Comparison of ENCODE assay signal across 21 mouse cellular contexts in genomic region chr7:117377138-117377537, GRCm38 (mm10). TPM values are rescaled to one million over a fixed set of nuclear protein-coding genes. Genes with fewer than 3 reads are reported as not detected.
DNase-seq lines count a peak whose midpoint lies in the region; TF ChIP-seq lines count a peak whose summit lies in the region.
"Had no signal": no experiment of that assay in that cellular context is flagged by ENCODE, and none has a peak within 500 bp of the region (broad histone marks: within the 10 kb centered on the region; RNA-seq: fewer than 3 reads in every experiment).

No protein-coding gene starts in this region.

- TF ChIP-seq RAD21 in MEL (IDR thresholded peaks at IDR 0.05; ENCODE audit: low read depth, low read length) = no peak

- no peaks in the 10 kb centered on the region for H3K9me3 ChIP-seq in MEL (replicated peaks; ENCODE audit: insufficient read depth, low read length)

- TF ChIP-seq CTCF in MEL (IDR thresholded peaks at IDR 0.05 in 2 of 3, conservative IDR thresholded peaks at IDR 0.05 in 1 of 3; ENCODE audit: control insufficient read depth in 1 of 3, insufficient read depth in 1 of 3, low read depth in 2 of 3, low read length in 3 of 3, poor library complexity in 1 of 3, severe bottlenecking in 1 of 3) = no peak

- TF ChIP-seq POLR2A in MEL (IDR thresholded peaks at IDR 0.05; ENCODE audit: control insufficient read depth in 1 of 2, insufficient read depth in 1 of 2, low read depth in 1 of 2, low read length in 2 of 2, poor library complexity in 1 of 2) = no peak

- H3K36me3 ChIP-seq in MEL (ENCODE audit: control insufficient read depth in 1 of 2, insufficient read depth in 2 of 2, low read length in 2 of 2) = peaks cover 0 to 6% of the 10 kb centered on the region in 2 experiments; a peak in 2 of 4 replicates
- H3K36me3 ChIP-seq: G1E had no signal

- no peak overlapping the region for H3K4me3 ChIP-seq in MEL (ENCODE audit: control insufficient read depth in 1 of 2, insufficient read depth in 1 of 2, low read depth in 2 of 2, low read length in 2 of 2)

- no peaks in the 10 kb centered on the region; a peak in 1 of 4 replicates for H3K27me3 ChIP-seq in MEL (ENCODE audit: control insufficient read depth in 1 of 2, insufficient read depth in 2 of 2, low read length in 2 of 2)
- H3K27me3 ChIP-seq: Patski had no signal

- peaks cover 15% of the 10 kb centered on the region for H3K79me2 ChIP-seq in MEL (ENCODE audit: control insufficient read depth, insufficient read depth, low read length, poor library complexity)

- no peak overlapping the region for H3K9ac ChIP-seq in MEL (ENCODE audit: control insufficient read depth, low read depth, low read length, poor library complexity, severe bottlenecking)

- H3K27ac ChIP-seq in MEL (ENCODE audit: control insufficient read depth, low read depth, low read length) = no peak overlapping the region

- peaks cover 9 to 18% of the 10 kb centered on the region in 2 experiments for H3K4me1 ChIP-seq in MEL (ENCODE audit: control insufficient read depth in 1 of 2, insufficient read depth in 2 of 2, low read length in 2 of 2)

- peak; percentile 28 for DNase-seq in heart, adult 11 months
- DNase-seq in heart, postnatal 4 days = no peak
- DNase-seq in 416B (ENCODE audit: low read depth) = peak; percentile 21
- peak; percentile 48 for DNase-seq in MEL (ENCODE audit: low read depth, low spot score)
- no peak for DNase-seq in cerebellum, adult 11 months
- DNase-seq in right cerebral cortex, postnatal 10 days (ENCODE audit: low spot score in 2 of 2) = no peak
- DNase-seq: adrenal gland, adult 2 months; adrenal gland, adult 8-10 months; adrenal gland, postnatal 10 days; adrenal gland, postnatal 14 days; adrenal gland, postnatal 25 days; adrenal gland, postnatal 36 days; B cell, adult 2 months; cerebellum, adult 11-12 months; cerebellum, adult 18-20 months; cerebellum, adult 2 months; cerebellum, adult 8-10 months; cerebellum, adult 9-10 months had no signal

- peak in 1 of 2 experiments; percentile 46; a peak in 1 of 4 replicates for TF ChIP-seq EP300 in MEL (IDR thresholded peaks at IDR 0.05; ENCODE audit: low read depth in 1 of 2, low read length in 2 of 2)

TF ChIP-seq in MEL, 35 proteins besides CTCF, POLR2A, EP300 and RAD21:
- TF ChIP-seq KAT2A (conservative IDR thresholded peaks at IDR 0.05; ENCODE audit: low read depth, low read length) (no peak), ETS1 (IDR thresholded peaks at IDR 0.05; ENCODE audit: low read depth, low read length) (peak; percentile 90), MYC (IDR thresholded peaks at IDR 0.05; ENCODE audit: low read depth, low read length) (no peak), ZKSCAN1 (IDR thresholded peaks at IDR 0.05; ENCODE audit: low read depth, low read length) (0 out of 2 replicates have a peak, but pooled peaks have one; percentile 10), POLR2AphosphoS5 (IDR thresholded peaks at IDR 0.05; ENCODE audit: borderline replicate concordance, low read depth, low read length) (no peak), GATA1 (IDR thresholded peaks at IDR 0.05; ENCODE audit: low read depth, low read length) (peak; percentile 31; the same call in 1 of the 2 replicates), TAL1 (IDR thresholded peaks at IDR 0.05; ENCODE audit: low read length) (no peak), TCF12 (IDR thresholded peaks at IDR 0.05; ENCODE audit: low read depth, low read length) (peak; percentile 49; the same call in 1 of the 2 replicates), ZC3H11A (IDR thresholded peaks at IDR 0.05; ENCODE audit: low read depth, low read length) (no peak), MAZ (IDR thresholded peaks at IDR 0.05; ENCODE audit: low read depth, low read length) (0 out of 2 replicates have a peak, but pooled peaks have one; percentile 36), MEF2A (IDR thresholded peaks at IDR 0.05; ENCODE audit: extremely low read depth, insufficient replicate concordance, low read depth, low read length, poor library complexity, severe bottlenecking) (no peak), ZMIZ1 (IDR thresholded peaks at IDR 0.05; ENCODE audit: low read depth, low read length) (no peak), USF2 (IDR thresholded peaks at IDR 0.05; ENCODE audit: borderline replicate concordance in 1 of 2, insufficient read depth in 1 of 2, low read depth in 1 of 2, low read length in 2 of 2) (no peak), MYB (IDR thresholded peaks at IDR 0.05; ENCODE audit: low read depth, low read length) (no peak), GABPA (IDR thresholded peaks at IDR 0.05; ENCODE audit: low read depth, low read length) (no peak), RCOR1 (IDR thresholded peaks at IDR 0.05; ENCODE audit: low read depth, low read length) (peak; percentile 39; the same call in 1 of the 2 replicates), UBTF (IDR thresholded peaks at IDR 0.05; ENCODE audit: borderline replicate concordance, insufficient read depth, low read depth, low read length) (no peak), BHLHE40 (IDR thresholded peaks at IDR 0.05; ENCODE audit: borderline replicate concordance, low read depth, low read length) (no peak), TBP (IDR thresholded peaks at IDR 0.05; ENCODE audit: low read depth, low read length) (no peak), POLR2AphosphoS2 (IDR thresholded peaks at IDR 0.05; ENCODE audit: low read length) (no peak), NELFE (IDR thresholded peaks at IDR 0.05; ENCODE audit: low read depth, low read length) (no peak), JUND (IDR thresholded peaks at IDR 0.05; ENCODE audit: low read depth, low read length) (no peak), NRF1 (IDR thresholded peaks at IDR 0.05; ENCODE audit: insufficient read depth, low read depth, low read length, poor library complexity, severe bottlenecking) (peak; percentile 60), USF1 (IDR thresholded peaks at IDR 0.05; ENCODE audit: low read depth, low read length) (no peak), CHD2 (IDR thresholded peaks at IDR 0.05; ENCODE audit: low read length) (no peak), SMC3 (IDR thresholded peaks at IDR 0.05; ENCODE audit: low read depth, low read length) (no peak), MAX (IDR thresholded peaks at IDR 0.05; ENCODE audit: low read length) (no peak), MAFK (IDR thresholded peaks at IDR 0.05; ENCODE audit: borderline replicate concordance, low read depth, low read length) (peak; percentile 55; the same call in 1 of the 2 replicates), CHD1 (IDR thresholded peaks at IDR 0.05; ENCODE audit: low read depth, low read length) (no peak), SIN3A (IDR thresholded peaks at IDR 0.05; ENCODE audit: low read length) (peak; percentile 49), ZNF384 (IDR thresholded peaks at IDR 0.05; ENCODE audit: low read depth, low read length) (peak; percentile 91), HCFC1 (IDR thresholded peaks at IDR 0.05; ENCODE audit: low read depth, low read length) (no peak), MXI1 (IDR thresholded peaks at IDR 0.05; ENCODE audit: low read depth, low read length) (no peak), ELF1 (IDR thresholded peaks at IDR 0.05; ENCODE audit: low read depth, low read length) (no peak), E2F4 (IDR thresholded peaks at IDR 0.05; ENCODE audit: borderline replicate concordance, low read depth, low read length) (no peak)

RNA-seq across cellular contexts. Expression of gene Xylt1, which starts 3.6 kb away (rescaled TPM):
- 1 to 10 TPM; 6.5 to 6.9 TPM for total RNA-seq in heart, postnatal 4 days (2021)
- 9.0 and 9.4 TPM in 2 replicates for total RNA-seq in MEL (2012; rRNA removed)
- 10 to 100 TPM in 1 of 2 experiments, not detected in 1; 13.3 TPM for polyA plus RNA-seq in MEL (2012; ENCODE audit: insufficient read depth in 1 of 2, insufficient read length in 2 of 2, low read depth in 1 of 2, low replicate concordance in 2 of 2, missing spikeins in 1 of 2)
- polyA plus RNA-seq: C2C12, G1E had no signal

Comparison
In these comparisons a context has a peak if more than half of its experiments do, and no peak if none do; other contexts are left out.
1. DNase-seq: peak in heart, adult 11 months (single experiment), 416B (single experiment) and MEL (single experiment); none in heart, postnatal 4 days (single experiment), cerebellum, adult 11 months (single experiment) and right cerebral cortex, postnatal 10 days (0 of 2).